22 mouse cellular contexts compared by ENCODE assay signal in the genomic region with DNA sequence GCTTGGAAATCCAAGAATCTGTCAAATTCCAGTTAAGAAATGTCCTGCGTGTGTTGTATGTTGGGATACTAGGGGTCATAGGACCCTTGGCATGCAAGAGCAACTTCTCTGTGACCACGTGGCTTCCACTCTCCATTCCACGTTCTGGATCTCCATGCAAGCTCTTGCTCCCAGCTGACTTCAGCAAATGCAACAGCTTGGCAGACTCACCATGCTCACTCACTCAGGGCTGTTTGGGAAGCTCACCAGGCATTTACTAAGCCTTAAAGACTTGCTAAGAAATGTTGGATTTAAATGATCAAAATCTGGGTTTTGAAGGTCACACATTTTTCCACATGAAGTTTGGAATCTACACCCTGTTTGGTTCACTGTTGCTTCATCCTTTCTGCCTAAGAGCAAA.
DNase-seq lines count a peak whose midpoint lies in the region; ATAC-seq and TF ChIP-seq lines count a peak whose summit lies in the region.
"Had no signal": no experiment of that assay in that cellular context is flagged by ENCODE, and none has a peak within 500 bp of the region (broad histone marks: within the 10 kb centered on the region; RNA-seq: fewer than 3 reads in every experiment).

No protein-coding gene starts in this region.

- no peak for TF ChIP-seq EP300 in stomach, postnatal 0 days (optimal IDR thresholded peaks at IDR 0.05)

- no peaks in the 10 kb centered on the region for H3K27me3 ChIP-seq in midbrain, embryonic 11.5 days (ENCODE audit: control insufficient read depth, insufficient read depth, low read length)
- no peaks in the 10 kb centered on the region for H3K27me3 ChIP-seq in midbrain, embryonic 16.5 days (ENCODE audit: control insufficient read depth, insufficient read depth, low read depth, low read length)
- H3K27me3 ChIP-seq in stomach, postnatal 0 days (ENCODE audit: control insufficient read depth, insufficient read depth, low read length): no peaks in the 10 kb centered on the region
- H3K27me3 ChIP-seq: forebrain, embryonic 15.5 days had no signal

- H3K4me3 ChIP-seq in midbrain, embryonic 11.5 days (ENCODE audit: low read depth, low read length): no peak overlapping the region
- no peak overlapping the region for H3K4me3 ChIP-seq in midbrain, embryonic 16.5 days (ENCODE audit: low read depth, low read length)
- no peak overlapping the region for H3K4me3 ChIP-seq in stomach, postnatal 0 days (ENCODE audit: low read depth, low read length)
- H3K4me3 ChIP-seq: embryonic facial prominence, embryonic 12.5 days; forebrain, embryonic 15.5 days; heart, adult 2 months; heart, embryonic 12.5 days; hindbrain, embryonic 10.5 days had no signal

- WGBS in midbrain, embryonic 11.5 days: 93% methylated on average over 3 of the region's 3 CpGs
- 90% methylated on average over 3 of the region's 3 CpGs for WGBS in midbrain, embryonic 16.5 days
- 47% methylated on average over 3 of the region's 3 CpGs for WGBS in stomach, postnatal 0 days

- no peaks in the 10 kb centered on the region for H3K9me3 ChIP-seq in midbrain, embryonic 11.5 days (ENCODE audit: control insufficient read depth, low read length)
- no peaks in the 10 kb centered on the region for H3K9me3 ChIP-seq in midbrain, embryonic 16.5 days (replicated peaks; ENCODE audit: control insufficient read depth, low read length, poor library complexity, severe bottlenecking)
- H3K9me3 ChIP-seq in stomach, postnatal 0 days (ENCODE audit: control insufficient read depth, low read length): no peaks in the 10 kb centered on the region
- H3K9me3 ChIP-seq: embryonic facial prominence, embryonic 12.5 days; forebrain, embryonic 15.5 days; G1E; heart, embryonic 12.5 days; hindbrain, embryonic 10.5 days had no signal

- H3K36me3 ChIP-seq in midbrain, embryonic 11.5 days (ENCODE audit: control insufficient read depth, insufficient read depth, low read length): no peaks in the 10 kb centered on the region
- H3K36me3 ChIP-seq in midbrain, embryonic 16.5 days (ENCODE audit: control insufficient read depth, insufficient read depth, low read length): no peaks in the 10 kb centered on the region
- H3K36me3 ChIP-seq in stomach, postnatal 0 days (ENCODE audit: control insufficient read depth, insufficient read depth, low read length): no peaks in the 10 kb centered on the region
- H3K36me3 ChIP-seq: embryonic facial prominence, embryonic 12.5 days; forebrain, embryonic 15.5 days; G1E; heart, embryonic 12.5 days; hindbrain, embryonic 10.5 days had no signal

- H3K27ac ChIP-seq in midbrain, embryonic 11.5 days (ENCODE audit: low read depth, low read length): no peak overlapping the region
- no peak overlapping the region for H3K27ac ChIP-seq in midbrain, embryonic 16.5 days (ENCODE audit: low read length)
- no peak overlapping the region for H3K27ac ChIP-seq in stomach, postnatal 0 days (replicated peaks)
- H3K27ac ChIP-seq: embryonic facial prominence, embryonic 12.5 days; forebrain, embryonic 15.5 days; heart, adult 2 months; hindbrain, embryonic 10.5 days; hindbrain, embryonic 14.5 days had no signal

- no peaks in the 10 kb centered on the region for H3K4me1 ChIP-seq in midbrain, embryonic 11.5 days (ENCODE audit: control insufficient read depth, insufficient read depth, low read length)
- no peaks in the 10 kb centered on the region for H3K4me1 ChIP-seq in midbrain, embryonic 16.5 days (ENCODE audit: control insufficient read depth, insufficient read depth, low read length)
- no peaks in the 10 kb centered on the region for H3K4me1 ChIP-seq in stomach, postnatal 0 days (replicated peaks; ENCODE audit: control insufficient read depth, insufficient read depth)
- H3K4me1 ChIP-seq: embryonic facial prominence, embryonic 12.5 days; forebrain, embryonic 15.5 days; hindbrain, embryonic 10.5 days had no signal

- peak; percentile 21 for DNase-seq in adrenal gland, postnatal 10 days
- no peak for DNase-seq in adrenal gland, adult 2 months
- DNase-seq in midbrain, embryonic 11.5 days (ENCODE audit: low spot score, missing footprints): peak; percentile 28
- peak; percentile 44 for DNase-seq in lung, postnatal 25 days (ENCODE audit: low spot score)
- DNase-seq in stomach, postnatal 0 days (ENCODE audit: low spot score): no peak
- no peak for DNase-seq in layer of hippocampus, postnatal 14 days (ENCODE audit: low spot score in 2 of 2)
- no peak for DNase-seq in cerebellum, adult 8-10 months
- DNase-seq: adrenal gland, postnatal 36 days; B cell, adult 2 months; cerebellum, adult 11 months; cerebellum, adult 9-10 months; cerebellum, postnatal 25 days; gastrocnemius, postnatal 10 days; heart, adult 2 months had no signal

- no peak for ATAC-seq in midbrain, embryonic 11.5 days (ENCODE audit: low FRiP score)
- no peak for ATAC-seq in midbrain, embryonic 16.5 days
- peak; percentile 24; the same call in 1 of the 2 replicates for ATAC-seq in stomach, postnatal 0 days (ENCODE audit: low FRiP score, low TSS enrichment)
- ATAC-seq: CD4-positive, CD25-positive, alpha-beta regulatory T cell, adult 4 months; forebrain, embryonic 15.5 days had no signal

- TF ChIP-seq CTCF in stomach, postnatal 0 days (IDR thresholded peaks at IDR 0.05; ENCODE audit: low read depth): no peak

- H3K9ac ChIP-seq in midbrain, embryonic 11.5 days (ENCODE audit: low read length): no peak overlapping the region
- no peak overlapping the region for H3K9ac ChIP-seq in midbrain, embryonic 16.5 days (ENCODE audit: low read depth, low read length)
- H3K9ac ChIP-seq in stomach, postnatal 0 days (ENCODE audit: low read length): no peak overlapping the region
- H3K9ac ChIP-seq: embryonic facial prominence, embryonic 12.5 days; forebrain, embryonic 15.5 days; heart, embryonic 12.5 days; hindbrain, embryonic 14.5 days had no signal

- no peak overlapping the region for H3K4me2 ChIP-seq in midbrain, embryonic 11.5 days
- no peak overlapping the region for H3K4me2 ChIP-seq in midbrain, embryonic 16.5 days (ENCODE audit: low read length)
- no peak overlapping the region for H3K4me2 ChIP-seq in stomach, postnatal 0 days (replicated peaks; ENCODE audit: low read depth)
- H3K4me2 ChIP-seq: embryonic facial prominence, embryonic 12.5 days; forebrain, embryonic 15.5 days; heart, embryonic 12.5 days; hindbrain, embryonic 14.5 days had no signal

Comparison
In these comparisons a context has a peak if more than half of its experiments do, and no peak if none do; other contexts are left out.
1. DNase-seq: peak in adrenal gland, postnatal 10 days (single experiment), midbrain, embryonic 11.5 days (single experiment) and lung, postnatal 25 days (single experiment); none in adrenal gland, adult 2 months (single experiment), stomach, postnatal 0 days (single experiment), layer of hippocampus, postnatal 14 days (0 of 2) and cerebellum, adult 8-10 months (single experiment).